Mouse (Mus musculus): ENCODE measurements around the gene Mafk. TPM values are rescaled to one million over a fixed set of nuclear protein-coding genes. Genes with fewer than 3 reads are reported as not detected.

The Mafk gene
- total RNA-seq, 1 experiment from 2014 or later: 45.8 TPM

- ATAC-seq (replicated peaks in 1 of 2; ENCODE audit: insufficient read depth in 1 of 2, low FRiP score in 2 of 2, low TSS enrichment in 1 of 2, low read depth in 1 of 2, poor library complexity in 2 of 2, severe bottlenecking in 2 of 2): no peak
Observed at GRCm38 (mm10) chr5:139811677-139812397, 20.5 kb downstream of the Mafk start.

GRCm38 (mm10) chr5:139812398-139813125 is 21.2 kb downstream of the Mafk start:
- ATAC-seq (replicated peaks in 1 of 2; ENCODE audit: insufficient read depth in 1 of 2, low FRiP score in 2 of 2, low TSS enrichment in 1 of 2, low read depth in 1 of 2, poor library complexity in 2 of 2, severe bottlenecking in 2 of 2): no peak

- no peak for ATAC-seq (replicated peaks in 1 of 2; ENCODE audit: insufficient read depth in 1 of 2, low FRiP score in 2 of 2, low TSS enrichment in 1 of 2, low read depth in 1 of 2, poor library complexity in 2 of 2, severe bottlenecking in 2 of 2)
Observed at GRCm38 (mm10) chr5:139813126-139813490, 21.8 kb downstream of the Mafk start.

GRCm38 (mm10) chr5:139813963-139814381 is 22.7 kb downstream of the Mafk start:
- ATAC-seq (replicated peaks in 1 of 2; ENCODE audit: insufficient read depth in 1 of 2, low FRiP score in 2 of 2, low TSS enrichment in 1 of 2, low read depth in 1 of 2, poor library complexity in 2 of 2, severe bottlenecking in 2 of 2): no peak

GRCm38 (mm10) chr5:139815964-139816363 is 24.7 kb downstream of the Mafk start:
- ATAC-seq (replicated peaks in 1 of 2; ENCODE audit: insufficient read depth in 1 of 2, low FRiP score in 2 of 2, low TSS enrichment in 1 of 2, low read depth in 1 of 2, poor library complexity in 2 of 2, severe bottlenecking in 2 of 2): no peak

- ATAC-seq (replicated peaks in 1 of 2; ENCODE audit: insufficient read depth in 1 of 2, low FRiP score in 2 of 2, low TSS enrichment in 1 of 2, low read depth in 1 of 2, poor library complexity in 2 of 2, severe bottlenecking in 2 of 2): no peak
Observed at GRCm38 (mm10) chr5:139816445-139816844, 25.1 kb downstream of the Mafk start.

- ATAC-seq (replicated peaks in 1 of 2; ENCODE audit: insufficient read depth in 1 of 2, low FRiP score in 2 of 2, low TSS enrichment in 1 of 2, low read depth in 1 of 2, poor library complexity in 2 of 2, severe bottlenecking in 2 of 2): peak in 1 of 2 experiments; percentile 34; a peak in 1 of 4 replicates
Observed at GRCm38 (mm10) chr5:139817292-139817691, 26.0 kb downstream of the Mafk start.

GRCm38 (mm10) chr5:139818056-139818455 is 26.7 kb downstream of the Mafk start:
- ATAC-seq (replicated peaks in 1 of 2; ENCODE audit: insufficient read depth in 1 of 2, low FRiP score in 2 of 2, low TSS enrichment in 1 of 2, low read depth in 1 of 2, poor library complexity in 2 of 2, severe bottlenecking in 2 of 2): no peak

GRCm38 (mm10) chr5:139818801-139819200 is 27.5 kb downstream of the Mafk start:
- peak; percentile 34 to 63; a peak in 2 of 4 replicates for ATAC-seq (replicated peaks in 1 of 2; ENCODE audit: insufficient read depth in 1 of 2, low FRiP score in 2 of 2, low TSS enrichment in 1 of 2, low read depth in 1 of 2, poor library complexity in 2 of 2, severe bottlenecking in 2 of 2)

GRCm38 (mm10) chr5:139819538-139820181 is 28.3 kb downstream of the Mafk start, which contains the start of gene Tmem184a:
Gene Tmem184a, minus strand, starts transcription at chr5:139819917.
- ATAC-seq (replicated peaks in 1 of 2; ENCODE audit: insufficient read depth in 1 of 2, low FRiP score in 2 of 2, low TSS enrichment in 1 of 2, low read depth in 1 of 2, poor library complexity in 2 of 2, severe bottlenecking in 2 of 2): no peak

- no peak for ATAC-seq (replicated peaks in 1 of 2; ENCODE audit: insufficient read depth in 1 of 2, low FRiP score in 2 of 2, low TSS enrichment in 1 of 2, low read depth in 1 of 2, poor library complexity in 2 of 2, severe bottlenecking in 2 of 2)
Observed at GRCm38 (mm10) chr5:139821466-139822459, 30.4 kb downstream of the Mafk start.

GRCm38 (mm10) chr5:139824531-139824930 is 33.2 kb downstream of the Mafk start:
- no peak for ATAC-seq (replicated peaks in 1 of 2; ENCODE audit: insufficient read depth in 1 of 2, low FRiP score in 2 of 2, low TSS enrichment in 1 of 2, low read depth in 1 of 2, poor library complexity in 2 of 2, severe bottlenecking in 2 of 2)

- ATAC-seq (replicated peaks in 1 of 2; ENCODE audit: insufficient read depth in 1 of 2, low FRiP score in 2 of 2, low TSS enrichment in 1 of 2, low read depth in 1 of 2, poor library complexity in 2 of 2, severe bottlenecking in 2 of 2): no peak
Observed at GRCm38 (mm10) chr5:139825947-139826346, 34.6 kb downstream of the Mafk start.

- ATAC-seq (replicated peaks in 1 of 2; ENCODE audit: insufficient read depth in 1 of 2, low FRiP score in 2 of 2, low TSS enrichment in 1 of 2, low read depth in 1 of 2, poor library complexity in 2 of 2, severe bottlenecking in 2 of 2): peak; percentile 78 to 86
Observed at GRCm38 (mm10) chr5:139826357-139827055, 35.2 kb downstream of the Mafk start, which contains the start of the genes Gm26938 and Psmg3. Gene Gm26938, minus strand, starts transcription at chr5:139826407. Gene Psmg3, minus strand, starts transcription at chr5:139826885.

- no peak for ATAC-seq (replicated peaks in 1 of 2; ENCODE audit: insufficient read depth in 1 of 2, low FRiP score in 2 of 2, low TSS enrichment in 1 of 2, low read depth in 1 of 2, poor library complexity in 2 of 2, severe bottlenecking in 2 of 2)
Observed at GRCm38 (mm10) chr5:139827593-139827992, 36.3 kb downstream of the Mafk start.

- ATAC-seq (replicated peaks in 1 of 2; ENCODE audit: insufficient read depth in 1 of 2, low FRiP score in 2 of 2, low TSS enrichment in 1 of 2, low read depth in 1 of 2, poor library complexity in 2 of 2, severe bottlenecking in 2 of 2): no peak
Observed at GRCm38 (mm10) chr5:139829384-139829783, 38.1 kb downstream of the Mafk start.

Data from hematopoietic stem cell, adult 5-6 weeks (primary cell).